Mouse (Mus musculus) hindbrain, postnatal 0 days (tissue): ENCODE measurements at regions not wholly inside any gene's neighbourhood (a gene's known extent, or its start where the extent isn't known, plus 50 kb on each side); places are given as distances from the start of the nearest gene placed in this dataset.

Experiments
- ATAC-seq: fragments of 200-750 bp; cut with Nextera tagmentation; 2 replicates; pipeline ENCODE4 v1.8.0; 2017; ENCODE audit warnings: mild to moderate bottlenecking, moderate TSS enrichment, moderate library complexity
- DNase-seq: peaks from one replicate; pipeline ENCODE4 v3.0.0-alpha.2; 2015; ENCODE audit warnings: low spot score
- H3K27ac ChIP-seq: fragments of 300-500 bp; sonication (generic); 2 replicates; pipeline ENCODE4 v1.5.1; 2014; ENCODE audit warnings: mild to moderate bottlenecking
- H3K27me3 ChIP-seq: fragments of 300-500 bp; sonication (generic); 2 replicates; pipeline ENCODE4 v1.6.1; 2014; ENCODE audit warnings: low read length, mixed read lengths; ENCODE audit not compliant: insufficient read depth
- H3K36me3 ChIP-seq: fragments of 300-500 bp; sonication (generic); 2 replicates; pipeline ENCODE4 v1.6.1; 2014; ENCODE audit warnings: low read length, mixed read lengths; ENCODE audit not compliant: insufficient read depth
- H3K4me1 ChIP-seq: fragments of 300-500 bp; sonication (generic); 2 replicates; pipeline ENCODE4 v1.6.1; 2014; ENCODE audit warnings: antibody characterized with exemption, low read length, mixed read lengths; ENCODE audit not compliant: insufficient read depth
- H3K4me2 ChIP-seq: fragments of 300-500 bp; sonication (generic); 2 replicates; pipeline ENCODE4 v1.6.1; 2014; ENCODE audit warnings: low read depth, mild to moderate bottlenecking, low read length, moderate library complexity, mixed read lengths
- H3K4me3 ChIP-seq: fragments of 300-500 bp; sonication (generic); 2 replicates; pipeline ENCODE4 v1.5.1; 2014; ENCODE audit warnings: low read length
- H3K9ac ChIP-seq: fragments of 300-500 bp; sonication (generic); replicated peaks from 2 replicates; pipeline ENCODE4 v1.6.1; 2014; ENCODE audit warnings: mild to moderate bottlenecking, low read length, moderate library complexity, mixed read lengths
- H3K9me3 ChIP-seq: fragments of 300-500 bp; sonication (generic); 2 replicates; pipeline ENCODE4 v1.6.1; 2016; ENCODE audit warnings: low read length, mixed read lengths
- CTCF ChIP-seq: IDR thresholded peaks from 2 replicates; pipeline ENCODE4 v1.5.1; 2016; ENCODE audit warnings: antibody characterized with exemption, control low read depth, low read depth
- WGBS: fragments of 180-500 bp; shearing (Covaris S2); extraction: QIAGEN DNeasy Blood & Tissue Kit; methylation state at CpG from one replicate; pipeline ENCODE4 v1.1.7; 2014; 5-methylcytosine and 5-hydroxymethylcytosine counted together

DNA sequence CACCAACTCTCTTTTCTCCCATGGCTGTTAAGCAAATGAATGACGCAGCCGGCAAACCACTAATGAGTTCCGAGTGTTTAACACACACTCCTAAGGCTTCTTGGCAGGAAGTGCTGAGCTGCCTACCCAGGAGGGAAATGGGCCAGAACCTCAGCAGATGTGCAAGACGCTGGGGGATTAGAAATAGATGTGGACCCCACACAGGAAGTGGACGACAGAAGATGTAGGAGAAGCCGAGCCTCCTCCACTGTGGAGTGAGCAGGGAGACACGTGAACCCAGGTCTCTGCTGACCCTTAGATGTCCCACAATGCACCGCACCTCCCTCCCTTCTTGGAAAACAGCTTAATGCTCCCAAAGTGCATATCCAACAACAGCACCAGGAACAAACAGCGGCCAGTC is 94.8 kb upstream of the Hs6st1 start:
- no peak overlapping the region for H3K27ac ChIP-seq
- H3K4me3 ChIP-seq = no peak overlapping the region
- ATAC-seq = no peak
- H3K27me3 ChIP-seq = no peaks in the 10 kb centered on the region
- no peaks in the 10 kb centered on the region for H3K4me1 ChIP-seq
- no peaks in the 10 kb centered on the region for H3K36me3 ChIP-seq
- no peak overlapping the region for H3K4me2 ChIP-seq
- H3K9me3 ChIP-seq = no peaks in the 10 kb centered on the region
- 54% methylated on average over 9 of the region's 9 CpGs for WGBS
- peak; percentile 11 for DNase-seq
- H3K9ac ChIP-seq = no peak overlapping the region
- no peak for TF ChIP-seq CTCF

DNA sequence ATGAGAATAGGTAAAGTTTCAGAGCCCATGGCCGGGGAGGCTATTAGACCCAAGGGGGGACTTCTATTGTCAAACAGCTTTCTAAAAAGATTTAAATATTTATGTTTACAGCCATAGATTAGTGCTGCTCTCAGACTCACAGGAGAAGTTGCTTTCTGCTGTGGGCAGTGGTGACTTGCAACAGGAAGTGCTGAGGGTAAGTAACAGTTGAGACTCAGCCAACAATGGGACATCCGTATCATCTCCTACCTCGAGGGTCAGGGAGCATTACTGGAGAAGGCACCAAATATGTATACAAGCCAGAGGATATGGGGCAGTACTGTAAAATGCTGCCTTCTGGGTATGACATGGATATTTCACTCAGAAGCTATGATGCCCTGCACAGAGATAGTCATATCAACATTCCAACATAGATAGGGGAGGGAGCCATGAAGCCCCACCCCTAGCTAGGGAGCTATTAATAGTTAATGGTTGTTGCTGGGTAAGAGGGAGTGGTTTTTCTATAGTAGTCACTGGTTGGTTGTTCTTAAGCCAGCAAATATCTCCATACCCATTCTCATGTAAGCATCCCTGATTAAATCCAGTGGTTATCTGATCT is 92.5 kb upstream of the Hs6st1 start:
- no peak for TF ChIP-seq CTCF
- Histone ChIP-seq H3K9ac (no peak overlapping the region), H3K36me3 (no peaks in the 10 kb centered on the region), H3K4me1 (no peaks in the 10 kb centered on the region), H3K27ac (no peak overlapping the region), H3K4me2 (no peak overlapping the region), H3K4me3 (no peak overlapping the region), H3K9me3 (no peaks in the 10 kb centered on the region), H3K27me3 (no peaks in the 10 kb centered on the region)
- WGBS = 88% methylated on average over 3 of the region's 3 CpGs
- ATAC-seq (no peak), DNase-seq (no peak)

GRCm38 (mm10) chr1:35976528-35976927 is 91.7 kb upstream of the Hs6st1 start:
- Histone ChIP-seq H3K27me3 (no peaks in the 10 kb centered on the region), H3K9me3 (no peaks in the 10 kb centered on the region), H3K36me3 (no peaks in the 10 kb centered on the region), H3K4me3 (no peak overlapping the region), H3K9ac (no peak overlapping the region), H3K27ac (no peak overlapping the region), H3K4me1 (no peaks in the 10 kb centered on the region), H3K4me2 (no peak overlapping the region)
- DNase-seq (no peak), ATAC-seq (no peak)
- no peak for TF ChIP-seq CTCF
- WGBS = 67% methylated on average over 2 of the region's 2 CpGs

DNA sequence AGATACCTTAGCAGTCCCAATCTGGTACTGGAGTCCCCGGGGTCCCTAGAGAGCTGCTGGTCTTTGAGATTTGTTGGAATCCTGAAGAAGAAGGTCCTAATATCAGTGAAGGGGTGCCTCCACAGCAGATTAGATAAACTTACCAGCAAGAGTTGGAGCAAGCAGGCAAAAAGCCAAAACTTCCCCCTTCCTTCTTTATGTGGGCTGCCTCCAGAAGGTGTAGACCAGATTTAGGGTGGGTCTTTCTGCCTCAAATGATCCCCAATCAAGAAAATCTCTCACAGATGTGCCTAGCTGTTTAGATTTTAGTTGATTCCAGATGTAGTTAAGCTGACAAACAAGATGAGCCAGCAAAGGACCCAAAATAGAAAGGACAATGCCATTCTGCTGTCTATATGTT is 90.1 kb upstream of the Hs6st1 start:
- H3K36me3 ChIP-seq = no peaks in the 10 kb centered on the region
- no peak for TF ChIP-seq CTCF
- no peak for ATAC-seq
- WGBS = 90% methylated on average over 1 of the region's 1 CpGs
- no peak overlapping the region for H3K4me3 ChIP-seq
- H3K4me2 ChIP-seq = no peak overlapping the region
- no peaks in the 10 kb centered on the region for H3K4me1 ChIP-seq
- H3K27me3 ChIP-seq = no peaks in the 10 kb centered on the region
- no peaks in the 10 kb centered on the region for H3K9me3 ChIP-seq
- H3K9ac ChIP-seq = no peak overlapping the region
- no peak overlapping the region for H3K27ac ChIP-seq
- DNase-seq = no peak

- Histone ChIP-seq H3K4me2 (no peak overlapping the region), H3K4me3 (no peak overlapping the region), H3K27me3 (no peaks in the 10 kb centered on the region), H3K9ac (no peak overlapping the region), H3K4me1 (no peaks in the 10 kb centered on the region), H3K36me3 (no peaks in the 10 kb centered on the region), H3K27ac (no peak overlapping the region), H3K9me3 (no peaks in the 10 kb centered on the region)
- ATAC-seq (no peak), DNase-seq (no peak)
- no peak for TF ChIP-seq CTCF
- WGBS = 82% methylated on average over 4 of the region's 4 CpGs
These were observed 89.4 kb upstream of the Hs6st1 start for GRCm38 (mm10) chr1:35978766-35979165.

GRCm38 (mm10) chr1:35981226-35981625 is 87.0 kb upstream of the Hs6st1 start:
- ATAC-seq (no peak), DNase-seq (no peak)
- no peak overlapping the region for H3K9ac ChIP-seq
- 92% methylated on average over 4 of the region's 4 CpGs for WGBS
- H3K4me3 ChIP-seq = no peak overlapping the region
- no peaks in the 10 kb centered on the region for H3K9me3 ChIP-seq
- no peak overlapping the region for H3K4me2 ChIP-seq
- H3K4me1 ChIP-seq = no peaks in the 10 kb centered on the region
- no peak overlapping the region for H3K27ac ChIP-seq
- no peaks in the 10 kb centered on the region for H3K36me3 ChIP-seq
- H3K27me3 ChIP-seq = no peaks in the 10 kb centered on the region
- TF ChIP-seq CTCF = no peak

DNA sequence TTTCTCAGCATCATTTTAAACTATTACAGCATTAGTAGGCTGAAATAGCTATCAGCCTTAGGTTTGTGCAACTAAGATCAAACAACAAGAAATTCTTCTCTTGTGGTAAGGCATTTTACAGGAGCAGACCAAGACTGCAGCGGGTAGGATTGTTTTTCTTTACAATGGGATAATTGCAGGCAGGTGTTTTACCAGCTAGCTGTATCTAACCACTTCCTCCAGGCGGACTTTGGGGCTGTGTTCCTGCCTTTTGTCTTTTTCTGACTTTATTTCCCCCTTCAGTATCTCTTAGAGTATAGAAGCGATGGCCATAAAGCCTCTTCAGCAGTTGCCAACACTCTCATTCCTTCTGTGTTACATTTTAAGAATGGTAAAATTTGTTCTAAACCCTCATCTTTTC is 84.8 kb upstream of the Hs6st1 start:
- Histone ChIP-seq H3K4me3 (no peak overlapping the region), H3K27me3 (no peaks in the 10 kb centered on the region), H3K27ac (no peak overlapping the region), H3K4me1 (no peaks in the 10 kb centered on the region), H3K9ac (no peak overlapping the region), H3K4me2 (no peak overlapping the region), H3K9me3 (no peaks in the 10 kb centered on the region), H3K36me3 (no peaks in the 10 kb centered on the region)
- TF ChIP-seq CTCF = no peak
- 84% methylated on average over 3 of the region's 3 CpGs for WGBS
- DNase-seq (no peak), ATAC-seq (no peak)
